Mouse (Mus musculus) heart, postnatal 4 days (tissue): ENCODE results near the gene Plekhg2. TPM values are rescaled to one million over a fixed set of nuclear protein-coding genes. Genes with fewer than 3 reads are reported as not detected.

Experiments
- DNase-seq: peaks from one replicate; pipeline ENCODE4 v3.0.0; 2021
- total RNA-seq, 2 experiments: library from RNA; stranded (reverse); gene quantifications; 2 replicates each; pipeline ENCODE4 v1.2.3; 2021

The Plekhg2 gene
- total RNA-seq, 2 experiments from 2014 or later = 42.1 to 42.9 TPM

DNA sequence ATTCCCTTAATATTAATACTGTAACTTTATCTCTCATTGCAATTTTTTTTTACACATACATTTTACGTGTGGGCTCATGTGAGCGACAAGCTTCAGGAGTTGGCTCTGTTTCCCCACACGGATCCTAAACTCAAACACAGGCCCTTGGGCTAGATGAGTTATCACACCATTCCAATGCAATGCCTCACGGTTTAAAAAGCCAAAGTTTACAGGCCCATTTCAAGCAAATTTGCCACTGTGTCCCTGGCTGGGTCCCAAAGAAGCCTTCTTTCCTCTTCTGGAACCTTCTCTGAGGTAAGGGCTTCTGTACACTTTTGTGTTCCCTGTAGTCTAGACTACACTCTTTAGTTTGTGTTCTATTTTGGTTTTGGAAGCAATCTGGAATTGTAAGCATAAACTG is 37.9 kb downstream of the Plekhg2 start:
- no peak for DNase-seq

DNA sequence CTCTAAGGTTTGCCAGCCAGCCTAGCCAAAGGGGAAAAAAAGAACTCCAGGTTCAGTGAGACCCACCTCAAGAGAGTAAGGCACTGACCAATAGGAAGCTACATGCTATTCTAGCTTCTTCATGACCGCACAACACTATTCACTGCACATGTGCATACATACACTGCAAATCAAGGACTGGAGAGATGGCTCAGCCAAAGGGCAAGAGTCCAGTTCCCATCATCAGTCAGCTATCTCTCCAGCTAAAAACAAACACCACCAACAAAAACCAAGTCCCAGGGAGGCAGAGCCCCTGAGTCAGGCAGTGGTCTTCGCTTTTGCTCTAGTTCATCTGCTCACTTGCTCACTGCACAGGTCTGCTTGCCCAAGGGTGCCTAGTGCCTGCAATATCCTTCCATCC is 44.1 kb downstream of the Plekhg2 start:
- no peak for DNase-seq

DNA sequence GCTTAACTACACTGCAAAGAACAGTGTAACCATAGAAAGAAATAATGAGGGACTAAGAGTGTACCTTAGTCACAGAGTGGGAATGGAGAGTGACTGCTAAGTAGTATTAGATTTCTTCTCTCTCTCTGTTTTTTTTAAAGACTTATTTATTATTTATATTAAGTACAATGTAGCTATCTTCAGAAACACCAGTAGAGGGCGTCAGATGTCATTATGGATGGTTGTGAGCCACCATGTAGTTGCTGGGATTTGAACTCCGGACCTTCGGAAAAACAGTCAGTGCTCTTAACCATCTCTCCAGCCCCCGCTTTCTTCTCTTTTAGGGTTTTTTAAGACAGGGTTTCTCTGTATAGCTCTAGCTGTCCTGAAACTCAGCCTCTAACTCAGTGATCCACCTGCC is 45.9 kb downstream of the Plekhg2 start:
- DNase-seq = no peak

DNA sequence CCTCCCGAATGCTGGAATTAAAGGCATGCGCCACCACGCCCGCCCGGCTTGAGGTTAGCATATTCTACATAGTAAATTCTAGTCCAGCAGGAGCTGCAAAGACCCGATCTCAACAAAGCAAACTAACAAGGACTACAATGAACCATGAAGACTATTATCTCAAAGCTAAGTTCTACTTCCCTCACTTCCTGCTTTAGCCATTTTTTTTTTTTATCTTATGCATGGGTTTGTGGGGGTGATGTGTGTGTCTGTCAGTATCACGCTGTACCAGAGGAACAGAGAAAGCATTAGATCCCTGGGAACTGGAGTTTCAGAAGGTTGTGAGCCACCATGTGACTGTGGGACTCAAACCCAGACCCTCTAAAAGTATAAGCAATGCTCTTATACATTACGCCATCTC is 47.1 kb downstream of the Plekhg2 start:
- no peak for DNase-seq

DNA sequence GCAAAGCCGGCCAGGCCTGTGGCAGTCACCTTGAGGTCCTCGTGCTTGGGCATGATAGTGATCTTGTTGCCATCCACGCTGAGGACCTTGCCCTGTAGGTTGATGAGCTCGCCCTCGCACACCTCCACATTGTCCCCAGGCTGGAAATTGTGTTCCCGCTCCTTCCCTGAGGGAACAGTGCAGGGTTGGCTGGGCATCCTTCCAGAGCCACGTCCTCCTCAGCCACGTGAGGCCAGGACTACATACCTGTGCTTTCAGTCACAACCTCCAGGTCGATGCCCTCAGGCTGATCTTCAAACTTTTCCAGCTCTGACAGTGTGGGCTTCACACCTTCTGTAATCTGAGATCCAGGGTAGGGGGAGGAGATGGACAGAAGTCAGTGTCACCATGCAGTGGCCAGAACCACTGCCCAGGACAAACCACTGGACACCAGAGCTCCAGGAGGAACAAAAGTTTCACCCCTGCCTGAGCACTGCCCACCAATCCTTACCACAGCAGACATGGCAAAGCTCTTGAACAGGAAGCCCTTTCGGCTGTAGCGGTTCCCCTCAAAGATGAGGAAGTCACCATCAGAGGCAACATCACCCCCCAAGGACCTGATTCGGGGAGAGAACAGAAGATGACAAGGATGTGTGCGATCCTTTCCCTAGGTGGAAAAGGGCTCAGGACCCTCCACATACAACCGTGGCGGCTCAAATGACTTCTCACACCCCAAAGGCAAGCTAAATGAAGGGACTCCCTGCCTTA is 50.3 kb downstream of the Plekhg2 start:
- no peak for DNase-seq

DNA sequence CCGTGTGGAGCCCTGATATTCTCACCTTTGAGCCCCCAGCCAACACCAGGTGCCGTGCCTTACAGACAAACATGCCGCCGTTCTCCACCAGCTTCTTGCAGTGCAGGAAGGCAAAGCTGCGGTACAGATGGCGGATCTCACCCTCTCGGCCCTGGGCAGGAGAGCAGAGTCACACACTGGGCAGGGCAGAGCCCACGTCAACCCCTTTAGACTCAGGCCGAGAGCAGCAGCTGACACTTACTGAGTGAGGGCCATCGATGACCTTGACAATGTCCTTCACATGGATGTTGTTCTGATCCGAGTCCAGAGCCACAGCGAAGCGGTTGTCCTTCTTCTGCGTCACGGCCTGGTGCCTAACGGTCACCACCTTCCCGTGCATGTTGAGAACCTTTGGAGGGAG is 53.7 kb downstream of the Plekhg2 start:
- no peak for DNase-seq

DNA sequence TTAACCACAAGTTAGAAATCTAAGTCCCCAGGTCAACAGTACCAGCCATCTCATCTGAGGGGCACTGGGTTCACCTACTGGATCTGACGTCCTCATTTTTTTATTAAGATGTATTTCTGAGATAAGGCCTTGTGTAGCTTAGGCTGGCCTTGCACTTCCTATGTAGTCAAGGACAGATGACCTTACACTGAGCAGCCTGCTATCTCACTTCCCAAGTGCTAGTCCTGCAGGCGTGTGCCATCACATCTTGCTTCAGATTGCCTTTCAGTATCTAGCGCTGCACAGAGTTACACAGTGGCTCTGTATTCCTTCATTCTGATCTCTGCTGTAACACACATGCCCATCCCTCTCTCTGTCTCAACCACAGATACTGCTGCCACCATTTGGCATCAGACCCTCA is 54.4 kb downstream of the Plekhg2 start:
- DNase-seq = no peak

DNA sequence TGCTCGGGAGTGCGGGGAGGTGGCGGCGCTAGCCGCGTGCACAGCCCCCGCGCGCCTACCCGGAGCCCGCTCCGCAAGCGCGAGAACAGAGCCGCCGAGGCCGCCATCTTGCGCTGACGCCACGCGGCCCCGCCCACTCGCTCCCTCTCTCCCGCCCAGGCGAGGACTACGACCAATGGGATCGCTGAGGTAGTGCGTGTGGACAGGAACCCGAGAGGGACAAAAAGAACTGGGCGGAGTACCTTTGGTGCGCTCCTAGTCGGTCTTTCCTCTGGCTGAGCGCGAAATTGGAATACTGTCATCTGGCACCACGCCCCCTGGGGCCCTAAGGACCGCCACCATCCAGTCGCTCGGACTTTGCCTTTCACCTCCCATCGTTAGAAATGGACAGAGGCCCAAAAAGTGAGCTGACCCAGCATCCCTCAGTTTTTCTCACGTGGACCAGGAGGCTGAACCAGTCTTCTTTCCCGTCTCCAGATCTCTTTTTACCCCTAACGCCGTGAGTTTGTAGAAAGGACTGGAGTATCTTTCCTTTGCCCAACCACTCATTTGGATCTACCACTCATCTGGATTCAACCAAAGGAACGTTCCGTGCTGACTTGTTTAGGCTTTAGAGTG is 60.4 kb downstream of the Plekhg2 start, which contains the start of gene Timm50:
Gene Timm50 (minus strand): TSS at position 147 of the 618 bp plus-strand sequence.
- DNase-seq = peak; percentile 98

DNA sequence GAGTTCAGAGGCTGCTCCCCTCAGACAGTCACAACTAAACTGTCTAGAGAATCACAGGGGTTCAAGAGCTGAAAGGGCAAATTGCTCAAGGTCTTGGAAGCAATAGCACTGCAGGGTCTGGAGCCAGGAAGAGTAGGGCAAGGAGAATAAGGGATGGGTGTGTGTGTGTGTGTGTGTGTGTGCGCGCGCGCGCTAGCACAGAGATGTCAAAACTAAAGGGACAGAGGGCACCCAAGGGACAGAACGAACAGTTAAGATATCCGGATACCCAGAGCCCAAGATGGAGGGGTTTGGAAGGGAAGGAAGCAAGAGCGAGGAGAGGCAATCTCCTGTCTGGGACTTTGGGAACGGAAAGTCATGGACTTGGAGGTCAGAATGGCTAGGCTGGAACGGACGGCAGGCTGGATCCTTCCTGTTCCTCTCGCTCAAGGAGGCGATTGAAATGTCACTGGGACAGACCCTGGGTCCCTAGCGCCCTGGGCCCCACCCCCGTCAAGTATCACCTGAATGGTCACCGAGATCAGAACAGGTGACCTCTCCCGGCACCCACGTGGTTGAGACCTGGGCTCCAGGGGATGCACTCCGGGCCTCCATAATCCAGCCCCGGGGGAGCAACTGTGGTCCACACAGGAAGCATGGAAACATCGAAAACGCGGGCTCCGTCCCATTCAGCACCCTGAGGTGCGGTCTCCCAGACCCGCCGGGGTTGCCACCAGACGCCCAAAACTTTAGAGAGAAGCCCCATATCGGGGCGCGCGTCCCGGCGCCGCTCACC is 61.1 kb downstream of the Plekhg2 start:
- DNase-seq = no peak

DNA sequence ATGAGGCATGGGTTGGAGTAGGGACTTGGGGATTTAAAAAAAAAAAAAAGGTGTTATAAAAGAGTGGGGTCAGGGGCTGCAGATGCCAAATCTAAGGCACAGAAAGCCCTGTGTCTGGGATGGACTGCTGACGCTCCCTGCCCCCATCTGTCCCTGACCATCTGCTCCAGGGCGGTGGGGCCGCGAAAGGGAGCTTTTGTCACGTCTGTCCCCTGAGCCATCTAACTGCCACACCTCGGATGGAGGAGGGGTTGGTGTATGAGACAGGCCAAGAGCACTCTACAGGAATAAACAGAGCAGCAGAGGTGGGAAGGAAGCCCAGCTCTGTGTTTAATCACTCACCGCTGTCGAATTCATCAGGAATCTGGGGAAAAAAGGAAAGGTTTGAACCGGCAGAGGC is 62.7 kb downstream of the Plekhg2 start:
- no peak for DNase-seq

Other genes with a start within 250 kb of the Plekhg2 start
- gene 9530053A07Rik, start 243.1 kb downstream of the Plekhg2 start, total RNA-seq = not detected
- 10 to 100 TPM; 67.2 to 68.2 TPM for gene Fbl, start 202.9 kb downstream of the Plekhg2 start, total RNA-seq
- 10 to 100 TPM; 22.9 to 24.4 TPM for gene Dyrk1b, start 193.1 kb downstream of the Plekhg2 start, total RNA-seq
- 10 to 100 TPM; 13.7 to 19.7 TPM for gene Eid2, start 104.7 kb downstream of the Plekhg2 start, total RNA-seq
- 10 to 100 TPM in 1 of 2 experiments, 1 to 10 TPM in 1; 8.5 to 10.9 TPM for gene Eid2b, start 94.9 kb downstream of the Plekhg2 start, total RNA-seq
- gene Selenov, start 81.4 kb downstream of the Plekhg2 start, total RNA-seq = not detected
- gene Dll3, start 70.4 kb downstream of the Plekhg2 start, total RNA-seq = not detected
- gene Timm50, start 60.5 kb downstream of the Plekhg2 start, total RNA-seq = 10 to 100 TPM; 68.6 to 76.6 TPM
- gene Supt5, start 33.9 kb downstream of the Plekhg2 start, total RNA-seq = 10 to 100 TPM; 58.7 to 62.7 TPM
- 1,000 to 10,000 TPM in 1 of 2 experiments, 100 to 1,000 TPM in 1; 972 to 1,025 TPM for gene Rps16, start 21.9 kb downstream of the Plekhg2 start, total RNA-seq
- 10 to 100 TPM; 12.7 to 12.9 TPM for gene Zfp36, start 7.7 kb upstream of the Plekhg2 start, total RNA-seq
- 10 to 100 TPM; 22.9 to 24.5 TPM for gene Med29, start 20.1 kb upstream of the Plekhg2 start, total RNA-seq
- 10 to 100 TPM; 50.1 to 53.5 TPM for gene Paf1, start 20.4 kb upstream of the Plekhg2 start, total RNA-seq
- 1 to 10 TPM; 7.1 to 7.5 TPM for gene Gmfg, start 64.8 kb upstream of the Plekhg2 start, total RNA-seq
- gene Lrfn1, start 79.4 kb upstream of the Plekhg2 start, total RNA-seq = 1 to 10 TPM; 2.5 to 3.3 TPM
- not detected for gene Ifnl2, start 137.9 kb upstream of the Plekhg2 start, total RNA-seq
- not detected for gene Ifnl3, start 150.2 kb upstream of the Plekhg2 start, total RNA-seq
- not detected for gene Sycn, start 168.3 kb upstream of the Plekhg2 start, total RNA-seq
- gene Nccrp1, start 174.7 kb upstream of the Plekhg2 start, total RNA-seq = not detected
- 10 to 100 TPM; 49.2 to 50.5 TPM for gene Samd4b, start 225.5 kb upstream of the Plekhg2 start, total RNA-seq
- gene Pak4, start 225.6 kb upstream of the Plekhg2 start, total RNA-seq = 10 to 100 TPM; 21.6 to 22.1 TPM